Mouse (Mus musculus) brain, embryonic 14.5 days (tissue): ENCODE results near the gene Ttc3.

Experiments
- CTCF ChIP-seq: fragments of 200-500 bp; IDR thresholded peaks from 2 replicates; pipeline ENCODE4 v1.5.1; 2012; ENCODE audit warnings: inconsistent platforms, mild to moderate bottlenecking, moderate library complexity, borderline replicate concordance; ENCODE audit not compliant: insufficient read depth, insufficient read length; ENCODE audit errors: extremely low read depth
- POLR2A ChIP-seq: fragments of 200-500 bp; IDR thresholded peaks from 2 replicates; pipeline ENCODE4 v1.6.1; 2012; ENCODE audit warnings: mild to moderate bottlenecking, inconsistent platforms, borderline replicate concordance; ENCODE audit not compliant: poor library complexity, insufficient read depth, insufficient read length, severe bottlenecking; ENCODE audit errors: extremely low read depth

DNA sequence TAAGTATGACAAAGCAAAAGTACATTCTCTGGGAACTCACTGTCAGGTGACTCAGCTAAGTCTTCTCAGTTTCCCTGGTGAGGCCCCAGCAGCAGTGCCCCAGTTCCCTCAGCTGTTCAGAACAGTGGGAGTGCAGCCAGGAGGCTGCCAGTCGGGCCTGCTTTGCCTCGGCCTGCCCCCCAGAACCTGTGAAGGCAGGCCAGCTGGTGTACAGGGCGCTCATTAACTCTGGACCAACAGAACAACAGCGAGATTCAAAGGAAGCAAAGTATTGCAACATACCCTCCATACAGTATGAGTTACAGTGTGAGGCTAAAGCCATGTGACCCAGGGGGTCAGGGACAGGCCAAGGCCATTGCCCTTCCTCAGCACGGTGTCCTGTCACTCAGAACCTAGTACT, 127.5 kb downstream of the Ttc3 start:
- TF ChIP-seq CTCF (no peak), POLR2A (no peak)
